Mouse (Mus musculus) layer of hippocampus, postnatal 14 days (tissue): Measurements from ENCODE around the gene Ptcra. TPM values are rescaled to one million over a fixed set of nuclear protein-coding genes. Genes with fewer than 3 reads are reported as not detected.
"Not testable (repeated sequence)": the region's sequence is repeated elsewhere in the genome, so short reads cannot be mapped to it uniquely, and the experiment has no call there.

Source experiments
- DNase-seq, 2 experiments: peaks; one replicate each; pipeline ENCODE4 v3.0.0; 2021 to 2022; ENCODE audit warnings: low spot score in 2 of 2, mixed read lengths in 1 of 2
- total RNA-seq, 2 experiments: library from RNA; stranded (reverse); gene quantifications; 2 replicates each; pipeline ENCODE4 v1.2.3; 2021

Gene Ptcra
- total RNA-seq, 2 experiments from 2014 or later: 0.31 TPM; not detected in 1

- no peak for DNase-seq
Observed at GRCm38 (mm10) chr17:46772038-46772403, 8.5 kb upstream of the Ptcra start.

- DNase-seq: no peak
Observed at GRCm38 (mm10) chr17:46771616-46772015, 8.1 kb upstream of the Ptcra start.

- no peak for DNase-seq
Observed at GRCm38 (mm10) chr17:46771025-46771424, 7.5 kb upstream of the Ptcra start.

- DNase-seq: no peak
Observed at GRCm38 (mm10) chr17:46770546-46770945, 7.0 kb upstream of the Ptcra start.

GRCm38 (mm10) chr17:46767868-46768267 is 4.4 kb upstream of the Ptcra start:
- no peak for DNase-seq

- DNase-seq: not testable (repeated sequence)
Observed at GRCm38 (mm10) chr17:46764916-46765315, 1.4 kb upstream of the Ptcra start.

- DNase-seq: no peak
Observed at GRCm38 (mm10) chr17:46758753-46759152, 4.8 kb downstream of the Ptcra start.

- DNase-seq: peak; percentile 97 to 98
Observed at GRCm38 (mm10) chr17:46751794-46752556, 11.5 kb downstream of the Ptcra start, which contains the start of gene Cnpy3. Cnpy3 (minus strand) TSS chr17:46752214.

- DNase-seq: peak in 1 of 2 experiments; percentile 71
Observed at GRCm38 (mm10) chr17:46751056-46751793, 12.3 kb downstream of the Ptcra start.

GRCm38 (mm10) chr17:46750580-46750979 is 12.9 kb downstream of the Ptcra start:
- no peak for DNase-seq

- DNase-seq: no peak
Observed at GRCm38 (mm10) chr17:46749282-46749681, 14.2 kb downstream of the Ptcra start.

- no peak for DNase-seq
Observed at GRCm38 (mm10) chr17:46747806-46748205, 15.7 kb downstream of the Ptcra start.

GRCm38 (mm10) chr17:46747234-46747633 is 16.3 kb downstream of the Ptcra start:
- DNase-seq: no peak

GRCm38 (mm10) chr17:46745506-46745905 is 18.0 kb downstream of the Ptcra start:
- no peak for DNase-seq

GRCm38 (mm10) chr17:46742986-46743385 is 20.5 kb downstream of the Ptcra start:
- no peak for DNase-seq

GRCm38 (mm10) chr17:46741305-46741704 is 22.2 kb downstream of the Ptcra start:
- DNase-seq: no peak

GRCm38 (mm10) chr17:46736160-46736559 is 27.4 kb downstream of the Ptcra start:
- no peak for DNase-seq

GRCm38 (mm10) chr17:46735287-46735686 is 28.2 kb downstream of the Ptcra start:
- DNase-seq: no peak

GRCm38 (mm10) chr17:46734055-46734454 is 29.5 kb downstream of the Ptcra start:
- DNase-seq: no peak

GRCm38 (mm10) chr17:46728904-46729318 is 34.6 kb downstream of the Ptcra start, which contains the start of gene Gnmt:
Gnmt (minus strand) TSS chr17:46729168.
- DNase-seq: no peak

GRCm38 (mm10) chr17:46728496-46728895 is 35.0 kb downstream of the Ptcra start:
- no peak for DNase-seq

GRCm38 (mm10) chr17:46728021-46728420 is 35.5 kb downstream of the Ptcra start:
- DNase-seq: no peak
